Mouse (Mus musculus) heart, adult 2 months (tissue): Measurements from ENCODE around the gene Slco6d1.

Source experiments
- CTCF ChIP-seq: fragments of 200-600 bp; IDR thresholded peaks from 2 replicates; pipeline ENCODE4 v1.8.1; 2022; ENCODE audit warnings: antibody characterized with exemption, mild to moderate bottlenecking, moderate library complexity
- EP300 ChIP-seq: fragments of 200-500 bp; IDR thresholded peaks from 2 replicates; pipeline ENCODE4 v1.6.1; 2011; ENCODE audit warnings: low read depth, low read length, control low read depth; ENCODE audit not compliant: insufficient read depth
- POLR2A ChIP-seq: fragments of 200-500 bp; IDR thresholded peaks from 2 replicates; pipeline ENCODE4 v1.6.1; 2011; ENCODE audit warnings: mild to moderate bottlenecking, low read depth, low read length, control low read depth; ENCODE audit not compliant: insufficient read depth

- TF ChIP-seq CTCF (no peak), POLR2A (no peak), EP300 (no peak)
These were observed at the start of gene Slco6d1 for GRCm38 (mm10) chr1:98420824-98421223.
